Mouse (Mus musculus) intestine, embryonic 16.5 days (tissue): ENCODE results near the gene Cep63. TPM values are rescaled to one million over a fixed set of nuclear protein-coding genes. Genes with fewer than 3 reads are reported as not detected.

Source experiments
- ATAC-seq: fragments of 200-750 bp; cut with Nextera tagmentation; 2 replicates; pipeline ENCODE4 v1.8.0; 2017; ENCODE audit warnings: moderate TSS enrichment, moderate library complexity
- H3K27ac ChIP-seq: fragments of 300-500 bp; sonication (generic); 2 replicates; pipeline ENCODE4 v1.5.1; 2014; ENCODE audit warnings: mild to moderate bottlenecking, low read length
- H3K27me3 ChIP-seq: fragments of 300-500 bp; sonication (generic); replicated peaks from 2 replicates; pipeline ENCODE4 v1.6.1; 2014; ENCODE audit warnings: low read length, control low read depth, mixed read lengths; ENCODE audit not compliant: control insufficient read depth, insufficient read depth
- H3K36me3 ChIP-seq: fragments of 300-500 bp; sonication (generic); 2 replicates; pipeline ENCODE4 v1.6.1; 2014; ENCODE audit warnings: low read length, control low read depth; ENCODE audit not compliant: control insufficient read depth, insufficient read depth
- H3K4me1 ChIP-seq: fragments of 300-500 bp; sonication (generic); 2 replicates; pipeline ENCODE4 v1.6.1; 2014; ENCODE audit warnings: low read length, control low read depth, mixed read lengths; ENCODE audit not compliant: control insufficient read depth, insufficient read depth
- H3K4me2 ChIP-seq: fragments of 300-500 bp; sonication (generic); 2 replicates; pipeline ENCODE4 v1.6.1; 2014; ENCODE audit warnings: low read depth, low read length, control low read depth
- H3K4me3 ChIP-seq: fragments of 300-500 bp; sonication (generic); 2 replicates; pipeline ENCODE4 v1.5.1; 2014; ENCODE audit warnings: mild to moderate bottlenecking, low read length
- H3K9ac ChIP-seq: fragments of 300-500 bp; sonication (generic); 2 replicates; pipeline ENCODE4 v1.6.1; 2014; ENCODE audit warnings: low read depth, low read length
- H3K9me3 ChIP-seq: fragments of 300-500 bp; sonication (generic); 2 replicates; pipeline ENCODE4 v1.6.1; 2016; ENCODE audit warnings: low read length, control low read depth; ENCODE audit not compliant: control insufficient read depth
- WGBS: fragments of 180-500 bp; shearing (Covaris S2); extraction: QIAGEN DNeasy Blood & Tissue Kit; methylation state at CpG from one replicate; pipeline ENCODE4 v1.1.7; 2014; 5-methylcytosine and 5-hydroxymethylcytosine counted together
- polyA plus RNA-seq: library from polyadenylated mRNA; unstranded; fragments of >200 nt; fragmentation: Nextera tagmentation; extraction: Ambion mirVana; gene quantifications from 2 replicates; pipeline ENCODE4 v1.2.1, GENCODE M21; 2015

Cep63 gene
- polyA plus RNA-seq, 1 experiment from 2014 or later, result 43.2 TPM

- H3K4me1 ChIP-seq, result peaks cover 7% of the 10 kb centered on the region
- H3K27ac ChIP-seq, result no peak overlapping the region
- WGBS, result 86% methylated on average over 10 of the region's 10 CpGs
- H3K36me3 ChIP-seq, result no peaks in the 10 kb centered on the region
- no peak overlapping the region for H3K9ac ChIP-seq
- H3K4me3 ChIP-seq, result no peak overlapping the region
- peaks cover under 1% of the 10 kb centered on the region; the same call in 1 of the 2 replicates for H3K27me3 ChIP-seq
- H3K4me2 ChIP-seq, result no peak overlapping the region
- H3K9me3 ChIP-seq, result no peaks in the 10 kb centered on the region
- no peak for ATAC-seq
Observed at GRCm38 (mm10) chr9:102541666-102542065, 84.7 kb downstream of the Cep63 start.

- 61% methylated on average over 7 of the region's 7 CpGs for WGBS
- no peak for ATAC-seq
- no peak overlapping the region for H3K4me2 ChIP-seq
Observed at GRCm38 (mm10) chr9:102539699-102540098, 86.6 kb downstream of the Cep63 start.

DNA sequence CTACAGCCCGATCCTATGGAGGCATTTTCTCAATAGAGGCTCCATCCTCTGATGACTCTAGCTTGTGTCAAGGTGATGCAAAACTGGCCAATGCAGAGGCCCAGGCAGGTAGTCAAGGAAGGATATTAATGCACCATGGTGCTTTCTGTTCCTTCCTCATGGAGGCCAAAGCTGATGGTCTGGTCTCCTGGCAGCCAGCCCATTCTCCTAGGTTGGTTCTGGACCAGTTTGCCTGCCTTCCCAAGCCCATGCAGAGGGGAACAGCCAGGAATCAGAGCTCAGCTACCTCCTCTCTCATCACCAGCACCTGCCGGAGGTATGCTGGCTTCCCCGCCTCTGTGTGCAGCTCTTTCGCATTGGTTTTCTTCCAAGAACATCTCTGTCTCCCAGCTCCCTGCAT is 89.4 kb downstream of the Cep63 start:
- Histone ChIP-seq H3K27me3 (no peaks in the 10 kb centered on the region), H3K4me3 (no peak overlapping the region), H3K36me3 (no peaks in the 10 kb centered on the region), H3K4me1 (no peaks in the 10 kb centered on the region), H3K4me2 (no peak overlapping the region), H3K9me3 (no peaks in the 10 kb centered on the region), H3K27ac (no peak overlapping the region), H3K9ac (no peak overlapping the region)
- 90% methylated on average over 4 of the region's 4 CpGs for WGBS
- no peak for ATAC-seq

More at GRCm38 (mm10) chr9:102539699-102540098, 86.6 kb downstream of the Cep63 start:
- H3K27ac ChIP-seq, result no peak overlapping the region
- no peak overlapping the region for H3K4me3 ChIP-seq
- H3K9ac ChIP-seq, result no peak overlapping the region
- H3K9me3 ChIP-seq, result no peaks in the 10 kb centered on the region
- H3K4me1 ChIP-seq, result peaks cover 7% of the 10 kb centered on the region
- no peaks in the 10 kb centered on the region for H3K36me3 ChIP-seq
- H3K27me3 ChIP-seq, result no peaks in the 10 kb centered on the region

Other genes with a start within 250 kb of the Cep63 start
- gene Ky, start 120.8 kb downstream of the Cep63 start, polyA plus RNA-seq, result 0.34 TPM in 2 replicates
- gene Anapc13, start 238 bp downstream of the Cep63 start, polyA plus RNA-seq, result 175 and 183 TPM in 2 replicates
- 20.4 and 21.8 TPM in 2 replicates for gene Amotl2, start 90.1 kb upstream of the Cep63 start, polyA plus RNA-seq
- 13.5 and 14.4 TPM in 2 replicates for gene Ryk, start 208.4 kb upstream of the Cep63 start, polyA plus RNA-seq